Mouse (Mus musculus): ENCODE measurements at regions not wholly inside any gene's neighbourhood (a gene's known extent, or its start where the extent isn't known, plus 50 kb on each side); places are given as distances from the start of the nearest gene placed in this dataset.
"Not testable (repeated sequence)": the region's sequence is repeated elsewhere in the genome, so short reads cannot be mapped to it uniquely, and the experiment has no call there.

DNA sequence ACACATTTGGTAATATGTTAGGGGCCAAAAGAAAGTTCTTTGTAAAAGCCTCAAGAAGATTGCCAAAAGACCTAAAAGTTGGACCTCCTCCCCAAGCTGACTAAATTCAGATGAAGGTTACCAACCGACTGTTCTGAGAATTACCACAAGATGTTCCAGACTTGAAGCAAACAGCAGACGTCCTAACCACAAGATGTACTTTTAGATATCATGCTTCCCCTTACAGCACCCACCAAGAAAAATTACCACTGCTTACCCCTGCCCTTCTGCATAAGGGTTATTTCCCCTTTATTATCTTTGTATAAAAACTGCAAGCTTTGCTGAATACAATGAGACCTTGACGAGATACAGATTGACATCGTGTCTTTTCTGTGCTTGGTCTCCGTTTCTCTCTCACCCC is 121.6 kb upstream of the Cst10 start:
- Histone ChIP-seq H3K4me3 (ENCODE audit: low read depth, low read length) (no peak overlapping the region), H3K4me2 (ENCODE audit: low read length) (no peak overlapping the region), H3K27me3 (replicated peaks; ENCODE audit: control insufficient read depth, insufficient read depth, low read length) (no peaks in the 10 kb centered on the region), H3K4me1 (ENCODE audit: control insufficient read depth, insufficient read depth, low read length) (no peaks in the 10 kb centered on the region), H3K9ac (ENCODE audit: low read length) (no peak overlapping the region), H3K27ac (ENCODE audit: low read depth, low read length) (no peak overlapping the region), H3K9me3 (replicated peaks; ENCODE audit: control insufficient read depth, low read length) (0 out of 2 replicates have a peak, but pooled peaks cover 2% of the 10 kb centered on the region), H3K36me3 (ENCODE audit: control insufficient read depth, insufficient read depth, low read length) (no peaks in the 10 kb centered on the region)
- WGBS, result 85% methylated on average over 5 of the region's 5 CpGs
- ATAC-seq (no peak), DNase-seq (ENCODE audit: low spot score) (no peak)

DNA sequence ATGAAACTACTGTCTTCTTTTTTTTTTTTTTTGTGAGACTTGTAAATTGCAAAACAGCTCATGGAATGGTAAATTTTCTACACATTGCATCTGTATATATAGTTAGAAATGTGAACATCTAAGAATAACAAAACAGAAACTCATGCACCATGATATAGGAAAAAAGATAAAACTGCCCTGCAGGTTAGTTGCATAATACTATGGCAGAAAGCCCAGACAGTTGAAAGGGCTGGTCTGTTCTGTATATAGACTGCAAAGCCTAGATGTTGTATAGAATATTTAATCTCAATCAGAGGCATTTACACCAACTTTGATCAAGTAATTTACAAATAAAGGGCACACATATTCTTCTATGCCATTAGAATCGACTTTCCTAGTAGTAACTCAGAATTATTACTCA is 120.7 kb upstream of the Cst10 start:
- Histone ChIP-seq H3K27me3 (replicated peaks; ENCODE audit: control insufficient read depth, insufficient read depth, low read length) (no peaks in the 10 kb centered on the region), H3K4me1 (ENCODE audit: control insufficient read depth, insufficient read depth, low read length) (no peaks in the 10 kb centered on the region), H3K9ac (ENCODE audit: low read length) (no peak overlapping the region), H3K9me3 (replicated peaks; ENCODE audit: control insufficient read depth, low read length) (0 out of 2 replicates have a peak, but pooled peaks cover 2% of the 10 kb centered on the region), H3K4me3 (ENCODE audit: low read depth, low read length) (no peak overlapping the region), H3K36me3 (ENCODE audit: control insufficient read depth, insufficient read depth, low read length) (no peaks in the 10 kb centered on the region), H3K27ac (ENCODE audit: low read depth, low read length) (no peak overlapping the region), H3K4me2 (ENCODE audit: low read length) (no peak overlapping the region)
- 69% methylated on average over 1 of the region's 1 CpGs for WGBS
- DNase-seq (ENCODE audit: low spot score) (no peak), ATAC-seq (no peak)

DNA sequence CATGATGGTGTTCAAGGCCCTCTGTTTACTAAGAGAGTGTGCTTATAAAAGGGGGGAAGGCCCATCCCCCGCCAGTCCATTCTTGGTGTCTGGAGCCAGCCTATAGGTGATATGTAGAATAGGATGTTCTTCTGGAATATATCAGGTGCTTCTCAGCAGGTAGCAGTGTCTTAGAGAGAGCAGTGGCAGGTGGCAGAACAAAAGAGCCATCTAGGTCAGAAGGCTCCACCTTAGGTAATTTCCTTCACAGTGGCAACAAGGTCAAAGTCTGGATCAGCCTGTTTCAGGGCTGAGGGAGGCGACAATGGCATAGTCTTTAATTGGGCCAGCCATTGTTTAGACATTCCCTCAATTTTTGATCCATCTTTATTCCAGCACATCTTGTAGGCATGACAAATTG is 107.9 kb upstream of the Cst10 start:
- not testable (repeated sequence) for H3K27me3 ChIP-seq (replicated peaks; ENCODE audit: control insufficient read depth, insufficient read depth, low read length); DNase-seq (ENCODE audit: low spot score); H3K4me3 ChIP-seq (ENCODE audit: low read depth, low read length); H3K9ac ChIP-seq (ENCODE audit: low read length); H3K4me2 ChIP-seq (ENCODE audit: low read length); H3K4me1 ChIP-seq (ENCODE audit: control insufficient read depth, insufficient read depth, low read length); ATAC-seq; H3K9me3 ChIP-seq (replicated peaks; ENCODE audit: control insufficient read depth, low read length); H3K27ac ChIP-seq (ENCODE audit: low read depth, low read length); H3K36me3 ChIP-seq (ENCODE audit: control insufficient read depth, insufficient read depth, low read length)
- WGBS, result 85% methylated on average over 2 of the region's 2 CpGs

DNA sequence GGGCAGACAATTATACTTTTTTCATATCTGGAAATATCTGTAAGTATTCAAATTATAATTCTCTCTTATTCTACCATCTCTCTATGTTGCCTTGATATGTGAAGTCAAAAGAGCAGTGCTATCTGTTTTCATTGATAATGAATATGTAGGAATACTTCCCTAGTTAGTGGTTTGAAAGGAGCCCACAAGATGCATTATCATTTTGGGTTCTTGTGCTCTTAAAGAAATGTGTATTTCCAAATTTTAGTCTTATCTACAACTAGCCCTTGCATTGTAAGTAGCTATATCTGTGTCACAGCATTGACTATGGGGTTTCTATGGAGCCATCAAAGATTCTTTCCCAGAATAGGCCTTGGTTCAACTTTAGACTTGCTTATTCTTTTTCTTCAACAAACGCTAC is 99.3 kb upstream of the Cst10 start:
- no peaks in the 10 kb centered on the region for H3K27me3 ChIP-seq (replicated peaks; ENCODE audit: control insufficient read depth, insufficient read depth, low read length)
- no peaks in the 10 kb centered on the region for H3K36me3 ChIP-seq (ENCODE audit: control insufficient read depth, insufficient read depth, low read length)
- H3K27ac ChIP-seq (ENCODE audit: low read depth, low read length), result no peak overlapping the region
- 89% methylated on average over 1 of the region's 1 CpGs for WGBS
- 0 out of 2 replicates have a peak, but pooled peaks cover 8% of the 10 kb centered on the region for H3K9me3 ChIP-seq (replicated peaks; ENCODE audit: control insufficient read depth, low read length)
- ATAC-seq (no peak), DNase-seq (ENCODE audit: low spot score) (no peak)
- no peak overlapping the region for H3K9ac ChIP-seq (ENCODE audit: low read length)
- H3K4me2 ChIP-seq (ENCODE audit: low read length), result no peak overlapping the region
- H3K4me1 ChIP-seq (ENCODE audit: control insufficient read depth, insufficient read depth, low read length), result no peaks in the 10 kb centered on the region
- no peak overlapping the region for H3K4me3 ChIP-seq (ENCODE audit: low read depth, low read length)

DNA sequence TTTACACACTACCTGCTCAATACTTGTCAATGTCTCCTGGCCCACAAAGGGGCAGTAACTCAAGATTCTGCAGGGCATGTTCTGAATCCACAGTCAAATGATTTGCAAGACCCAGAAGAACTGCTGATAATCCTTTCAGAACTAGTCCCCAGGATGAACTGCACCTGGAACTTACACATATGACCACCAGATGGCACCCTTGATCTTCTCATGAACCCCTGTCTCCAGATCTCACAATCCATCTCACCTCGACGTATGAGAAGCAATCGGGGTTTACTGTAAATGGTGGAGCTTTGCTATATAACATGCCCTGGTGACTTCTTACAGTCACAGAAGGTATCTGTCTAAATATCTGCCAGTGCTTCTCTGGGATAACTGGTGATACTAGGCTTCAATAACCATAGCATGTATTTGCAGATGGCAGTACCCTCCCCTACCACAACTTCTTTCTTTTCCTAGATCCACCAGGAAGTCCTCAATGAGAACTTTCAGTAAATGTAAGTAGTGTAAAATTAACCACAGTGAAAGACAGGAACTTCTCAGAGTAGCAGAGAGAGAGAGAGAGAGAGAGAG is 54.5 kb upstream of the Cst10 start:
- no peak overlapping the region for H3K9ac ChIP-seq (ENCODE audit: low read length)
- H3K27ac ChIP-seq (ENCODE audit: low read depth, low read length), result no peak overlapping the region
- H3K36me3 ChIP-seq (ENCODE audit: control insufficient read depth, insufficient read depth, low read length), result no peaks in the 10 kb centered on the region
- ATAC-seq (peak; percentile 77), DNase-seq (ENCODE audit: low spot score) (peak; percentile 79)
- no peaks in the 10 kb centered on the region for H3K9me3 ChIP-seq (replicated peaks; ENCODE audit: control insufficient read depth, low read length)
- H3K4me3 ChIP-seq (ENCODE audit: low read depth, low read length), result no peak overlapping the region
- H3K4me1 ChIP-seq (ENCODE audit: control insufficient read depth, insufficient read depth, low read length), result no peaks in the 10 kb centered on the region
- no peak overlapping the region for H3K4me2 ChIP-seq (ENCODE audit: low read length)
- H3K27me3 ChIP-seq (replicated peaks; ENCODE audit: control insufficient read depth, insufficient read depth, low read length), result no peaks in the 10 kb centered on the region
- 16% methylated on average over 3 of the region's 3 CpGs for WGBS
